Mouse (Mus musculus): ENCODE measurements around the gene Dxo. TPM values are rescaled to one million over a fixed set of nuclear protein-coding genes. Genes with fewer than 3 reads are reported as not detected.
A peak's percentile ranks its signal among the peaks of the same experiment; 100 is the strongest.
"Not testable (repeated sequence)": the region's sequence is repeated elsewhere in the genome, so short reads cannot be mapped to it uniquely, and the experiment has no call there.

Gene Dxo
- polyA plus RNA-seq, 1 experiment from 2014 or later = 32.2 TPM

GRCm38 (mm10) chr17:34804871-34805562 is 31.8 kb upstream of the Dxo start:
- DNase-seq (ENCODE audit: low spot score) = no peak
- TF ChIP-seq EP300 (optimal IDR thresholded peaks at IDR 0.05) (no peak), CTCF (IDR thresholded peaks at IDR 0.05; ENCODE audit: low read depth) (peak; percentile 60)
- Histone ChIP-seq H3K9ac (ENCODE audit: low read length) (no peak overlapping the region), H3K27ac (replicated peaks) (no peak overlapping the region), H3K27me3 (ENCODE audit: control insufficient read depth, insufficient read depth, low read length) (no peaks in the 10 kb centered on the region), H3K36me3 (ENCODE audit: control insufficient read depth, insufficient read depth, low read length) (no peaks in the 10 kb centered on the region), H3K4me2 (replicated peaks; ENCODE audit: low read depth) (no peak overlapping the region), H3K9me3 (ENCODE audit: control insufficient read depth, low read length) (no peaks in the 10 kb centered on the region), H3K4me3 (ENCODE audit: low read depth, low read length) (no peak overlapping the region), H3K4me1 (replicated peaks; ENCODE audit: control insufficient read depth, insufficient read depth) (no peaks in the 10 kb centered on the region)
- WGBS = 74% methylated on average over 6 of the region's 6 CpGs
- ATAC-seq (ENCODE audit: low FRiP score, low TSS enrichment) = no peak

- Histone ChIP-seq H3K27ac (replicated peaks) (no peak overlapping the region), H3K9me3 (ENCODE audit: control insufficient read depth, low read length) (no peaks in the 10 kb centered on the region), H3K4me1 (replicated peaks; ENCODE audit: control insufficient read depth, insufficient read depth) (no peaks in the 10 kb centered on the region), H3K36me3 (ENCODE audit: control insufficient read depth, insufficient read depth, low read length) (no peaks in the 10 kb centered on the region), H3K4me2 (replicated peaks; ENCODE audit: low read depth) (no peak overlapping the region), H3K4me3 (ENCODE audit: low read depth, low read length) (no peak overlapping the region), H3K9ac (ENCODE audit: low read length) (no peak overlapping the region), H3K27me3 (ENCODE audit: control insufficient read depth, insufficient read depth, low read length) (no peaks in the 10 kb centered on the region)
- DNase-seq (ENCODE audit: low spot score) (no peak), ATAC-seq (ENCODE audit: low FRiP score, low TSS enrichment) (no peak)
- TF ChIP-seq CTCF (IDR thresholded peaks at IDR 0.05; ENCODE audit: low read depth) (no peak), EP300 (optimal IDR thresholded peaks at IDR 0.05) (no peak)
- WGBS = 63% methylated on average over 3 of the region's 3 CpGs
Observed at GRCm38 (mm10) chr17:34807176-34807575, 29.6 kb upstream of the Dxo start.

- Histone ChIP-seq H3K36me3 (ENCODE audit: control insufficient read depth, insufficient read depth, low read length) (no peaks in the 10 kb centered on the region), H3K4me1 (replicated peaks; ENCODE audit: control insufficient read depth, insufficient read depth) (no peaks in the 10 kb centered on the region), H3K27me3 (ENCODE audit: control insufficient read depth, insufficient read depth, low read length) (no peaks in the 10 kb centered on the region), H3K9me3 (ENCODE audit: control insufficient read depth, low read length) (no peaks in the 10 kb centered on the region), H3K9ac (ENCODE audit: low read length) (no peak overlapping the region), H3K27ac (replicated peaks) (no peak overlapping the region), H3K4me3 (ENCODE audit: low read depth, low read length) (no peak overlapping the region), H3K4me2 (replicated peaks; ENCODE audit: low read depth) (no peak overlapping the region)
- TF ChIP-seq EP300 (optimal IDR thresholded peaks at IDR 0.05) (no peak), CTCF (IDR thresholded peaks at IDR 0.05; ENCODE audit: low read depth) (no peak)
- DNase-seq (ENCODE audit: low spot score) (no peak), ATAC-seq (ENCODE audit: low FRiP score, low TSS enrichment) (no peak)
- 76% methylated on average over 6 of the region's 6 CpGs for WGBS
Observed at GRCm38 (mm10) chr17:34808599-34809205, 28.1 kb upstream of the Dxo start.

- H3K4me2 ChIP-seq (replicated peaks; ENCODE audit: low read depth); H3K9me3 ChIP-seq (ENCODE audit: control insufficient read depth, low read length); H3K4me3 ChIP-seq (ENCODE audit: low read depth, low read length); ATAC-seq (ENCODE audit: low FRiP score, low TSS enrichment); H3K9ac ChIP-seq (ENCODE audit: low read length); H3K27me3 ChIP-seq (ENCODE audit: control insufficient read depth, insufficient read depth, low read length); DNase-seq (ENCODE audit: low spot score); H3K36me3 ChIP-seq (ENCODE audit: control insufficient read depth, insufficient read depth, low read length); H3K27ac ChIP-seq (replicated peaks); H3K4me1 ChIP-seq (replicated peaks; ENCODE audit: control insufficient read depth, insufficient read depth): not testable (repeated sequence)
- WGBS = 76% methylated on average over 5 of the region's 5 CpGs
Observed at GRCm38 (mm10) chr17:34810411-34810810, 26.4 kb upstream of the Dxo start.

GRCm38 (mm10) chr17:34810811-34811210 is 26.0 kb upstream of the Dxo start:
- not testable (repeated sequence) for H3K9ac ChIP-seq (ENCODE audit: low read length); H3K9me3 ChIP-seq (ENCODE audit: control insufficient read depth, low read length); DNase-seq (ENCODE audit: low spot score); H3K27ac ChIP-seq (replicated peaks); H3K4me3 ChIP-seq (ENCODE audit: low read depth, low read length); ATAC-seq (ENCODE audit: low FRiP score, low TSS enrichment); H3K4me1 ChIP-seq (replicated peaks; ENCODE audit: control insufficient read depth, insufficient read depth); H3K36me3 ChIP-seq (ENCODE audit: control insufficient read depth, insufficient read depth, low read length); H3K4me2 ChIP-seq (replicated peaks; ENCODE audit: low read depth); H3K27me3 ChIP-seq (ENCODE audit: control insufficient read depth, insufficient read depth, low read length)
- 73% methylated on average over 8 of the region's 8 CpGs for WGBS

GRCm38 (mm10) chr17:34811275-34811674 is 25.5 kb upstream of the Dxo start:
- no peaks in the 10 kb centered on the region for H3K27me3 ChIP-seq (ENCODE audit: control insufficient read depth, insufficient read depth, low read length)
- TF ChIP-seq EP300 (optimal IDR thresholded peaks at IDR 0.05) = no peak
- TF ChIP-seq CTCF (IDR thresholded peaks at IDR 0.05; ENCODE audit: low read depth) = no peak
- H3K9me3 ChIP-seq (ENCODE audit: control insufficient read depth, low read length) = no peaks in the 10 kb centered on the region
- no peak overlapping the region for H3K9ac ChIP-seq (ENCODE audit: low read length)
- no peak for DNase-seq (ENCODE audit: low spot score)
- no peak overlapping the region for H3K4me3 ChIP-seq (ENCODE audit: low read depth, low read length)
- H3K27ac ChIP-seq (replicated peaks) = no peak overlapping the region
- ATAC-seq (ENCODE audit: low FRiP score, low TSS enrichment) = no peak
- whole genome bisulfite sequencing = 70% methylated on average over 15 of the region's 15 CpGs
- H3K36me3 ChIP-seq (ENCODE audit: control insufficient read depth, insufficient read depth, low read length) = no peaks in the 10 kb centered on the region
- no peaks in the 10 kb centered on the region for H3K4me1 ChIP-seq (replicated peaks; ENCODE audit: control insufficient read depth, insufficient read depth)
- no peak overlapping the region for H3K4me2 ChIP-seq (replicated peaks; ENCODE audit: low read depth)

All from stomach, postnatal 0 days (tissue).